In the genomic region with DNA sequence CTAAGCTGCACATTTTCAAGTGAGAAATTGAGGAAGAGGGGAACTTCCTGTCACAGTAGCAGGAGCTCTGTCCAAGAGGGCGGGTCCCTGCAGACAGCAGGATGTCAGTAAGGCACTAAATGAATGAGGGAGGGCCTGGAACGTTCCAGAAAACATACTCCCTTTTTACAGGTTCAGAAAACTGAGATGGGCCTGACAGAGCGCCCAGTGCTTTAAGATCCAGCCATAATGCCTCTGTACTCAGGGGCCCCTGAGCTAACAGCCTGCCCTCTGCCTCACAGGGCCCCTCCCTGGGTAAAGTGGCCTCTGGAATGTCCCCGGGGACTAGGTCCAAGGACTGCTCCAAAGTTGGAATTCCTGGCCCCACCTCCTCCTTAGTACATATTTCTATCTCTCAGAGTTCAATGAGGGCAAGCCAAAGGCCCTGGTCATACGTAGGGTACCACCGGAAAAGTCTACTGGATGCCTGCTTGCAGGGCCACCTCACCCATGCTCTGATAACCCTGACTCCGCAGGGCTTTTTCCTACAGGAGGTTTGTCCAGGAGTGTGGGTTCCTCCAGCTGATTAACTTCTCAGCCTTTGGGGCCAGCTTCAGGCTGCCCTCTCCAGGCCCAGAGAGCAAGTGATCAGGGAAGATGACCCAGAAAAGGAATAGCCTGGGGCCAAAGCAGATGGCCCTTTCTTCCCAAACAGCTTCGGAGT, we compare ENCODE assay signal across 8 mouse cellular contexts. TPM values are rescaled to one million over a fixed set of nuclear protein-coding genes. Genes with fewer than 3 reads are reported as not detected.
DNase-seq lines count a peak whose midpoint lies in the region; ATAC-seq and TF ChIP-seq lines count a peak whose summit lies in the region.

No protein-coding gene starts in this region.

- peak overlapping the region; percentile 100 for H3K27ac ChIP-seq in midbrain, embryonic 10.5 days (replicated peaks)
- no peak overlapping the region for H3K27ac ChIP-seq in midbrain, postnatal 0 days (ENCODE audit: low read depth, low read length)
- H3K27ac ChIP-seq in embryonic facial prominence, embryonic 11.5 days (replicated peaks; ENCODE audit: low read depth, low read length) = peak overlapping the region; percentile 58
- peak overlapping the region; percentile 58; the same call in 1 of the 2 replicates for H3K27ac ChIP-seq in hindbrain, embryonic 11.5 days (ENCODE audit: low read depth, low read length)
- peak overlapping the region; percentile 59 for H3K27ac ChIP-seq in limb, embryonic 13.5 days
- 0 out of 2 replicates have a peak overlapping the region, but pooled peaks have one; percentile 26 for H3K27ac ChIP-seq in midbrain, embryonic 14.5 days (replicated peaks; ENCODE audit: low read depth, low read length)

- peaks cover 8% of the 10 kb centered on the region; the same call in 1 of the 2 replicates for H3K27me3 ChIP-seq in midbrain, embryonic 10.5 days (ENCODE audit: low read depth, poor library complexity, severe bottlenecking)
- H3K27me3 ChIP-seq in midbrain, postnatal 0 days (ENCODE audit: insufficient read depth, low read length) = no peaks in the 10 kb centered on the region
- H3K27me3 ChIP-seq in embryonic facial prominence, embryonic 11.5 days (ENCODE audit: control insufficient read depth, insufficient read depth, low read length) = no peaks in the 10 kb centered on the region
- no peaks in the 10 kb centered on the region for H3K27me3 ChIP-seq in hindbrain, embryonic 11.5 days (ENCODE audit: control insufficient read depth, insufficient read depth, low read length)
- H3K27me3 ChIP-seq in limb, embryonic 13.5 days = no peaks in the 10 kb centered on the region
- H3K27me3 ChIP-seq in midbrain, embryonic 14.5 days (ENCODE audit: control insufficient read depth, insufficient read depth, low read length) = no peaks in the 10 kb centered on the region

- 67% methylated on average over 8 of the region's 8 CpGs for WGBS in midbrain, embryonic 10.5 days
- WGBS in midbrain, postnatal 0 days = 67% methylated on average over 8 of the region's 8 CpGs
- WGBS in embryonic facial prominence, embryonic 11.5 days = 37% methylated on average over 8 of the region's 8 CpGs
- 58% methylated on average over 8 of the region's 8 CpGs for WGBS in hindbrain, embryonic 11.5 days
- 48% methylated on average over 8 of the region's 8 CpGs for WGBS in limb, embryonic 13.5 days
- WGBS in midbrain, embryonic 14.5 days = 68% methylated on average over 8 of the region's 8 CpGs

- peaks cover 10% of the 10 kb centered on the region for H3K36me3 ChIP-seq in midbrain, embryonic 10.5 days
- H3K36me3 ChIP-seq in midbrain, postnatal 0 days (ENCODE audit: insufficient read depth, low read length) = peaks cover 8% of the 10 kb centered on the region
- H3K36me3 ChIP-seq in embryonic facial prominence, embryonic 11.5 days (replicated peaks; ENCODE audit: control insufficient read depth, insufficient read depth, low read depth, low read length) = peaks cover 2% of the 10 kb centered on the region
- peaks cover 7% of the 10 kb centered on the region; the same call in 1 of the 2 replicates for H3K36me3 ChIP-seq in hindbrain, embryonic 11.5 days (ENCODE audit: control insufficient read depth, insufficient read depth, low read length)
- peaks cover 8% of the 10 kb centered on the region for H3K36me3 ChIP-seq in limb, embryonic 13.5 days
- H3K36me3 ChIP-seq in midbrain, embryonic 14.5 days (ENCODE audit: control insufficient read depth, insufficient read depth, low read length) = peaks cover 9% of the 10 kb centered on the region

- no peaks in the 10 kb centered on the region for H3K9me3 ChIP-seq in midbrain, embryonic 10.5 days (replicated peaks)
- no peaks in the 10 kb centered on the region for H3K9me3 ChIP-seq in midbrain, postnatal 0 days (ENCODE audit: low read length)
- no peaks in the 10 kb centered on the region for H3K9me3 ChIP-seq in embryonic facial prominence, embryonic 11.5 days (replicated peaks; ENCODE audit: control insufficient read depth, low read length)
- no peaks in the 10 kb centered on the region for H3K9me3 ChIP-seq in hindbrain, embryonic 11.5 days (ENCODE audit: control insufficient read depth, low read length)
- H3K9me3 ChIP-seq in limb, embryonic 13.5 days = no peaks in the 10 kb centered on the region
- no peaks in the 10 kb centered on the region for H3K9me3 ChIP-seq in midbrain, embryonic 14.5 days (ENCODE audit: control insufficient read depth, low read length)

- no peak for DNase-seq in midbrain, embryonic 10.5 days (ENCODE audit: low spot score)
- DNase-seq in midbrain, postnatal 0 days (ENCODE audit: low spot score) = no peak
- no peak for DNase-seq in embryonic facial prominence, embryonic 11.5 days (ENCODE audit: low spot score)
- no peak for DNase-seq in hindbrain, embryonic 11.5 days (ENCODE audit: low spot score)
- DNase-seq in midbrain, embryonic 14.5 days = no peak
- DNase-seq in B cell, adult 2 months = no peak
- no peak for DNase-seq in ovary, adult 18-20 months (ENCODE audit: low spot score)

- H3K9ac ChIP-seq in midbrain, postnatal 0 days (replicated peaks; ENCODE audit: low read length, poor library complexity, severe bottlenecking) = no peak overlapping the region
- H3K9ac ChIP-seq in embryonic facial prominence, embryonic 11.5 days (replicated peaks; ENCODE audit: low read length) = peak overlapping the region; percentile 5; the same call in 1 of the 2 replicates
- H3K9ac ChIP-seq in hindbrain, embryonic 11.5 days (ENCODE audit: low read depth, low read length) = no peak overlapping the region
- no peak overlapping the region for H3K9ac ChIP-seq in limb, embryonic 13.5 days
- H3K9ac ChIP-seq in midbrain, embryonic 14.5 days (replicated peaks; ENCODE audit: low read length) = no peak overlapping the region; the same call in 1 of the 2 replicates

- ATAC-seq in midbrain, postnatal 0 days (ENCODE audit: low FRiP score) = no peak
- no peak for ATAC-seq in embryonic facial prominence, embryonic 11.5 days (replicated peaks; ENCODE audit: insufficient number of reproducible peaks, low FRiP score, low TSS enrichment, low read depth)
- no peak for ATAC-seq in hindbrain, embryonic 11.5 days (ENCODE audit: low FRiP score)
- no peak for ATAC-seq in limb, embryonic 13.5 days (ENCODE audit: low FRiP score, low read depth)
- no peak for ATAC-seq in midbrain, embryonic 14.5 days (ENCODE audit: low FRiP score, low TSS enrichment)

- no peak for TF ChIP-seq CTCF in midbrain, postnatal 0 days (IDR thresholded peaks at IDR 0.05)

- H3K4me1 ChIP-seq in midbrain, embryonic 10.5 days = peaks cover 40% of the 10 kb centered on the region
- peaks cover 8% of the 10 kb centered on the region for H3K4me1 ChIP-seq in midbrain, postnatal 0 days (ENCODE audit: insufficient read depth, low read length)
- H3K4me1 ChIP-seq in embryonic facial prominence, embryonic 11.5 days (ENCODE audit: control insufficient read depth, insufficient read depth, low read length) = no peaks in the 10 kb centered on the region; the same call in 1 of the 2 replicates
- peaks cover 11% of the 10 kb centered on the region; the same call in 1 of the 2 replicates for H3K4me1 ChIP-seq in hindbrain, embryonic 11.5 days (replicated peaks; ENCODE audit: control insufficient read depth, insufficient read depth, low read length)
- peaks cover 38% of the 10 kb centered on the region for H3K4me1 ChIP-seq in limb, embryonic 13.5 days
- peaks cover 14% of the 10 kb centered on the region for H3K4me1 ChIP-seq in midbrain, embryonic 14.5 days (ENCODE audit: control insufficient read depth, insufficient read depth, low read length)

- H3K4me3 ChIP-seq in midbrain, embryonic 10.5 days = no peak overlapping the region; the same call in 1 of the 2 replicates
- no peak overlapping the region for H3K4me3 ChIP-seq in midbrain, postnatal 0 days (ENCODE audit: low read depth, low read length)
- no peak overlapping the region for H3K4me3 ChIP-seq in embryonic facial prominence, embryonic 11.5 days (ENCODE audit: low read depth, low read length)
- no peak overlapping the region for H3K4me3 ChIP-seq in hindbrain, embryonic 11.5 days (ENCODE audit: low read depth, low read length)
- no peak overlapping the region for H3K4me3 ChIP-seq in limb, embryonic 13.5 days
- no peak overlapping the region for H3K4me3 ChIP-seq in midbrain, embryonic 14.5 days (replicated peaks; ENCODE audit: low read depth, low read length)

- no peak overlapping the region for H3K4me2 ChIP-seq in midbrain, postnatal 0 days (ENCODE audit: low read depth, low read length, poor library complexity, severe bottlenecking)
- H3K4me2 ChIP-seq in embryonic facial prominence, embryonic 11.5 days (ENCODE audit: low read depth, low read length) = no peak overlapping the region
- no peak overlapping the region for H3K4me2 ChIP-seq in hindbrain, embryonic 11.5 days (replicated peaks; ENCODE audit: low read depth, low read length)
- H3K4me2 ChIP-seq in limb, embryonic 13.5 days (replicated peaks) = peak overlapping the region; percentile 23; the same call in 1 of the 2 replicates
- H3K4me2 ChIP-seq in midbrain, embryonic 14.5 days (ENCODE audit: low read length) = no peak overlapping the region

RNA-seq across cellular contexts. Expression of a gene that starts 3.2 kb away (rescaled TPM):
- 12,690 and 13,877 TPM in 2 replicates for polyA plus RNA-seq in midbrain, embryonic 10.5 days (2016; fragmentation: Nextera tagmentation; extraction: Ambion mirVana)
- total RNA-seq in midbrain, postnatal 0 days (2014; rRNA removed) = 5,191 and 5,200 TPM in 2 replicates
- polyA plus RNA-seq in midbrain, postnatal 0 days (2015; fragmentation: Nextera tagmentation; extraction: Ambion mirVana) = 15,915 and 17,004 TPM in 2 replicates
- 16,388 and 16,949 TPM in 2 replicates for polyA plus RNA-seq in embryonic facial prominence, embryonic 11.5 days (2014; fragmentation: Nextera tagmentation; extraction: Ambion mirVana)
- 15,671 and 16,656 TPM in 2 replicates for polyA plus RNA-seq in hindbrain, embryonic 11.5 days (2014; fragmentation: Nextera tagmentation; extraction: Ambion mirVana)
- 15,880 and 15,896 TPM in 2 replicates for polyA plus RNA-seq in limb, embryonic 13.5 days (2015; fragmentation: Nextera tagmentation; extraction: Ambion mirVana)
- 16,375 and 16,992 TPM in 2 replicates for polyA plus RNA-seq in midbrain, embryonic 14.5 days (2014; fragmentation: Nextera tagmentation; extraction: Ambion mirVana)

RNA-seq across cellular contexts. Expression of a gene that starts 14.5 kb away (rescaled TPM):
- polyA plus RNA-seq in midbrain, embryonic 10.5 days (2016; fragmentation: Nextera tagmentation; extraction: Ambion mirVana) = 23.4 and 24.6 TPM in 2 replicates
- 52.8 and 67.5 TPM in 2 replicates for total RNA-seq in midbrain, postnatal 0 days (2014; rRNA removed)
- polyA plus RNA-seq in midbrain, postnatal 0 days (2015; fragmentation: Nextera tagmentation; extraction: Ambion mirVana) = 25.5 and 27.5 TPM in 2 replicates
- 7.6 and 8.4 TPM in 2 replicates for polyA plus RNA-seq in embryonic facial prominence, embryonic 11.5 days (2014; fragmentation: Nextera tagmentation; extraction: Ambion mirVana)
- polyA plus RNA-seq in hindbrain, embryonic 11.5 days (2014; fragmentation: Nextera tagmentation; extraction: Ambion mirVana) = 12.1 and 14.5 TPM in 2 replicates
- 14.1 and 16.1 TPM in 2 replicates for polyA plus RNA-seq in limb, embryonic 13.5 days (2015; fragmentation: Nextera tagmentation; extraction: Ambion mirVana)
- 28.6 and 28.8 TPM in 2 replicates for polyA plus RNA-seq in midbrain, embryonic 14.5 days (2014; fragmentation: Nextera tagmentation; extraction: Ambion mirVana)

RNA-seq across cellular contexts. Expression of a gene that starts 50.4 kb away (rescaled TPM):
- 675 and 709 TPM in 2 replicates for polyA plus RNA-seq in midbrain, embryonic 10.5 days (2016; fragmentation: Nextera tagmentation; extraction: Ambion mirVana)
- 536 and 616 TPM in 2 replicates for total RNA-seq in midbrain, postnatal 0 days (2014; rRNA removed)
- 485 and 504 TPM in 2 replicates for polyA plus RNA-seq in midbrain, postnatal 0 days (2015; fragmentation: Nextera tagmentation; extraction: Ambion mirVana)
- polyA plus RNA-seq in embryonic facial prominence, embryonic 11.5 days (2014; fragmentation: Nextera tagmentation; extraction: Ambion mirVana) = 520 and 537 TPM in 2 replicates
- 570 and 615 TPM in 2 replicates for polyA plus RNA-seq in hindbrain, embryonic 11.5 days (2014; fragmentation: Nextera tagmentation; extraction: Ambion mirVana)
- polyA plus RNA-seq in limb, embryonic 13.5 days (2015; fragmentation: Nextera tagmentation; extraction: Ambion mirVana) = 421 and 428 TPM in 2 replicates
- 521 and 580 TPM in 2 replicates for polyA plus RNA-seq in midbrain, embryonic 14.5 days (2014; fragmentation: Nextera tagmentation; extraction: Ambion mirVana)
